Mouse (Mus musculus) mature B cell (primary cell): ENCODE results near the gene Pglyrp2.

ENCODE experiments used
- in situ Hi-C: fragments of 300-500 bp; cut with MboI; formaldehyde crosslinking; loops from 2 replicates; pipeline ENCODE4 v1.14.3; 2019

The Pglyrp2 gene

GRCm38 (mm10) chr17:32402011-32402778, 21.8 kb downstream of the Pglyrp2 start:
- in situ Hi-C loops, result no loop called here

GRCm38 (mm10) chr17:32396266-32396665, 27.7 kb downstream of the Pglyrp2 start:
- in situ Hi-C loops, result no loop called here

- in situ Hi-C loops, result no loop called here
These were observed 30.0 kb downstream of the Pglyrp2 start for GRCm38 (mm10) chr17:32393944-32394343.

GRCm38 (mm10) chr17:32389101-32389659, 34.8 kb downstream of the Pglyrp2 start, which contains the start of gene Wiz:
Gene Wiz (minus strand): TSS chr17:32389439.
- in situ Hi-C loops, result no loop called here

GRCm38 (mm10) chr17:32388370-32389100, 35.4 kb downstream of the Pglyrp2 start:
- in situ Hi-C loops, result no loop called here

- in situ Hi-C loops, result no loop called here
These were observed 36.0 kb downstream of the Pglyrp2 start for GRCm38 (mm10) chr17:32387986-32388369.

- in situ Hi-C loops, result no loop called here
These were observed 37.1 kb downstream of the Pglyrp2 start for GRCm38 (mm10) chr17:32386659-32387432.

- in situ Hi-C loops, result no loop called here
These were observed 40.3 kb downstream of the Pglyrp2 start for GRCm38 (mm10) chr17:32383661-32384060.

- in situ Hi-C loops, result no loop called here
These were observed 41.4 kb downstream of the Pglyrp2 start for GRCm38 (mm10) chr17:32382576-32382975.

GRCm38 (mm10) chr17:32378786-32379185, 45.2 kb downstream of the Pglyrp2 start:
- in situ Hi-C loops, result no loop called here

- in situ Hi-C loops, result no loop called here
These were observed 46.8 kb downstream of the Pglyrp2 start for GRCm38 (mm10) chr17:32377137-32377536.

- in situ Hi-C loops, result no loop called here
These were observed 47.5 kb downstream of the Pglyrp2 start for GRCm38 (mm10) chr17:32376475-32376874.

GRCm38 (mm10) chr17:32368991-32369578, 54.9 kb downstream of the Pglyrp2 start:
- in situ Hi-C loops, result no loop called here

- in situ Hi-C loops, result no loop called here
These were observed 56.3 kb downstream of the Pglyrp2 start for GRCm38 (mm10) chr17:32367706-32368105.

- in situ Hi-C loops, result no loop called here
These were observed 58.7 kb downstream of the Pglyrp2 start for GRCm38 (mm10) chr17:32365296-32365695.

- in situ Hi-C loops, result no loop called here
These were observed 59.1 kb downstream of the Pglyrp2 start for GRCm38 (mm10) chr17:32364850-32365249.

GRCm38 (mm10) chr17:32364331-32364730, 59.6 kb downstream of the Pglyrp2 start:
- in situ Hi-C loops, result no loop called here

GRCm38 (mm10) chr17:32363821-32364301, 60.1 kb downstream of the Pglyrp2 start:
- in situ Hi-C loops, result no loop called here

GRCm38 (mm10) chr17:32362686-32363085, 61.3 kb downstream of the Pglyrp2 start:
- in situ Hi-C loops, result no loop called here
